Mouse (Mus musculus) liver, adult 2 months (tissue): ENCODE data around the gene Tmem132b. TPM values are rescaled to one million over a fixed set of nuclear protein-coding genes. Genes with fewer than 3 reads are reported as not detected.

Source experiments
- DNase-seq: peaks from one replicate; pipeline ENCODE4 v3.0.0-alpha.2; 2011; ENCODE audit warnings: low read depth, low spot score; ENCODE audit errors: extremely low read depth
- H3K27ac ChIP-seq: fragments of 200-500 bp; replicated peaks from 2 replicates; pipeline ENCODE4 v1.5.1; 2012; ENCODE audit warnings: low read depth, mild to moderate bottlenecking, control low read depth, inconsistent platforms, low read length; ENCODE audit not compliant: insufficient read depth
- H3K27me3 ChIP-seq: fragments of 200-500 bp; 2 replicates; pipeline ENCODE4 v1.6.1; 2012; ENCODE audit warnings: mild to moderate bottlenecking, moderate library complexity, low read length, inconsistent platforms; ENCODE audit not compliant: control insufficient read depth, insufficient read depth
- H3K36me3 ChIP-seq: fragments of 200-500 bp; 2 replicates; pipeline ENCODE4 v1.6.1; 2012; ENCODE audit warnings: low read length, inconsistent platforms; ENCODE audit not compliant: control insufficient read depth, insufficient read depth
- H3K4me1 ChIP-seq: fragments of 200-500 bp; 2 replicates; pipeline ENCODE4 v1.6.1; 2011; ENCODE audit warnings: low read length; ENCODE audit not compliant: control insufficient read depth, insufficient read depth
- H3K4me3 ChIP-seq: fragments of 200-500 bp; 2 replicates; pipeline ENCODE4 v1.5.1; 2011; ENCODE audit warnings: low read depth, mild to moderate bottlenecking, control low read depth, low read length, moderate library complexity; ENCODE audit not compliant: insufficient read depth
- H3K79me2 ChIP-seq: fragments of 200-500 bp; 2 replicates; pipeline ENCODE4 v1.6.1; 2012; ENCODE audit warnings: inconsistent platforms, mild to moderate bottlenecking, low read length, moderate library complexity; ENCODE audit not compliant: control insufficient read depth, insufficient read depth
- H3K9ac ChIP-seq: fragments of 200-500 bp; 2 replicates; pipeline ENCODE4 v1.6.1; 2012; ENCODE audit warnings: low read depth, mild to moderate bottlenecking, control low read depth, inconsistent platforms, low read length
- CTCF ChIP-seq: fragments of 200-500 bp; IDR thresholded peaks from 2 replicates; pipeline ENCODE4 v1.5.1; 2011; ENCODE audit warnings: low read depth, low read length, control low read depth
- POLR2A ChIP-seq: fragments of 200-500 bp; IDR thresholded peaks from 2 replicates; pipeline ENCODE4 v1.6.1; 2011; ENCODE audit warnings: low read length, control low read depth; ENCODE audit not compliant: insufficient read depth; ENCODE audit errors: extremely low read depth
- WGBS: fragments of 180-500 bp; shearing (Covaris S2); methylation state at CpG from one replicate; pipeline ENCODE4 v1.1.7; 2018; 5-methylcytosine and 5-hydroxymethylcytosine counted together
- polyA plus RNA-seq: library from polyadenylated mRNA; depleted of rRNA; stranded (reverse); fragments of >200 nt; gene quantifications from 2 replicates; pipeline ENCODE4 v1.2.3, GENCODE M21; 2012
- total RNA-seq: library from RNA; depleted of rRNA; stranded (reverse); fragments of >200 nt; gene quantifications from 2 replicates; pipeline ENCODE4 v1.2.3, GENCODE M21; 2014

Tmem132b gene
- total and polyA plus RNA-seq, 2 experiments = not detected

GRCm38 (mm10) chr5:125505968-125506367 lies 25.6 kb upstream of the Tmem132b start:
- Histone ChIP-seq H3K9ac (no peak overlapping the region), H3K27me3 (no peaks in the 10 kb centered on the region), H3K4me1 (peaks cover 2% of the 10 kb centered on the region; the same call in 1 of the 2 replicates), H3K79me2 (no peaks in the 10 kb centered on the region), H3K27ac (no peak overlapping the region), H3K4me3 (no peak overlapping the region), H3K36me3 (peaks cover 53% of the 10 kb centered on the region)
- DNase-seq = no peak
- WGBS = 94% methylated on average over 15 of the region's 15 CpGs
- no peak for TF ChIP-seq POLR2A
- no peak for TF ChIP-seq CTCF

- Histone ChIP-seq H3K9ac (no peak overlapping the region), H3K79me2 (no peaks in the 10 kb centered on the region), H3K27me3 (no peaks in the 10 kb centered on the region), H3K4me1 (no peaks in the 10 kb centered on the region), H3K27ac (no peak overlapping the region), H3K4me3 (no peak overlapping the region), H3K36me3 (peaks cover 58% of the 10 kb centered on the region)
- WGBS = 92% methylated on average over 9 of the region's 9 CpGs
- no peak for DNase-seq
- peak; percentile 55 for TF ChIP-seq CTCF
- TF ChIP-seq POLR2A = no peak
Observed at GRCm38 (mm10) chr5:125507582-125507981, 24.0 kb upstream of the Tmem132b start.

GRCm38 (mm10) chr5:125508006-125508405 lies 23.6 kb upstream of the Tmem132b start:
- 92% methylated on average over 10 of the region's 10 CpGs for WGBS
- no peak overlapping the region for H3K4me3 ChIP-seq
- peaks cover 60% of the 10 kb centered on the region for H3K36me3 ChIP-seq
- H3K27ac ChIP-seq = no peak overlapping the region
- TF ChIP-seq POLR2A (no peak), CTCF (no peak)
- H3K9ac ChIP-seq = no peak overlapping the region
- H3K4me1 ChIP-seq = no peaks in the 10 kb centered on the region
- no peaks in the 10 kb centered on the region for H3K79me2 ChIP-seq
- H3K27me3 ChIP-seq = no peaks in the 10 kb centered on the region
- no peak for DNase-seq

- H3K27me3 ChIP-seq = no peaks in the 10 kb centered on the region
- no peak overlapping the region for H3K4me3 ChIP-seq
- H3K9ac ChIP-seq = no peak overlapping the region
- no peak for DNase-seq
- peaks cover 62% of the 10 kb centered on the region for H3K36me3 ChIP-seq
- no peak for TF ChIP-seq POLR2A
- peak; percentile 91 for TF ChIP-seq CTCF
- no peaks in the 10 kb centered on the region for H3K79me2 ChIP-seq
- H3K4me1 ChIP-seq = no peaks in the 10 kb centered on the region
- H3K27ac ChIP-seq = no peak overlapping the region
- 55% methylated on average over 5 of the region's 5 CpGs for WGBS
Observed at GRCm38 (mm10) chr5:125509541-125509940, 22.0 kb upstream of the Tmem132b start.

- no peak for TF ChIP-seq CTCF
- no peaks in the 10 kb centered on the region for H3K27me3 ChIP-seq
- no peak overlapping the region for H3K4me3 ChIP-seq
- no peaks in the 10 kb centered on the region for H3K79me2 ChIP-seq
- DNase-seq = no peak
- no peak overlapping the region for H3K9ac ChIP-seq
- WGBS = 93% methylated on average over 12 of the region's 12 CpGs
- H3K27ac ChIP-seq = no peak overlapping the region
- H3K4me1 ChIP-seq = no peaks in the 10 kb centered on the region
- peaks cover 62% of the 10 kb centered on the region for H3K36me3 ChIP-seq
Observed at GRCm38 (mm10) chr5:125515006-125515405, 16.6 kb upstream of the Tmem132b start.

GRCm38 (mm10) chr5:125518640-125519039 lies 12.9 kb upstream of the Tmem132b start:
- Histone ChIP-seq H3K27me3 (no peaks in the 10 kb centered on the region), H3K79me2 (no peaks in the 10 kb centered on the region), H3K4me1 (no peaks in the 10 kb centered on the region), H3K9ac (no peak overlapping the region), H3K27ac (no peak overlapping the region), H3K36me3 (peaks cover 53% of the 10 kb centered on the region), H3K4me3 (no peak overlapping the region)
- no peak for DNase-seq
- TF ChIP-seq POLR2A (no peak), CTCF (peak; percentile 70)
- WGBS = 76% methylated on average over 5 of the region's 5 CpGs
